Mouse (Mus musculus): ENCODE data around the gene Apoa1.

Apoa1 gene

GRCm38 (mm10) chr9:46228491-46228890, at the start of gene Apoa1:
Apoa1 (plus strand) TSS chr9:46228580.
- no peak for DNase-seq (ENCODE audit: low spot score in 2 of 2)

GRCm38 (mm10) chr9:46178595-46178994, 49.8 kb upstream of the Apoa1 start:
- DNase-seq (ENCODE audit: low spot score in 2 of 2): no peak

- DNase-seq (ENCODE audit: low spot score in 2 of 2): no peak
Observed at GRCm38 (mm10) chr9:46181297-46181696, 47.1 kb upstream of the Apoa1 start.

GRCm38 (mm10) chr9:46184542-46184941, 43.8 kb upstream of the Apoa1 start:
- no peak for DNase-seq (ENCODE audit: low spot score in 2 of 2)

GRCm38 (mm10) chr9:46185191-46185590, 43.2 kb upstream of the Apoa1 start:
- DNase-seq (ENCODE audit: low spot score in 2 of 2): peak in 1 of 2 experiments; percentile 65

GRCm38 (mm10) chr9:46186387-46186786, 42.0 kb upstream of the Apoa1 start:
- no peak for DNase-seq (ENCODE audit: low spot score in 2 of 2)

DNA sequence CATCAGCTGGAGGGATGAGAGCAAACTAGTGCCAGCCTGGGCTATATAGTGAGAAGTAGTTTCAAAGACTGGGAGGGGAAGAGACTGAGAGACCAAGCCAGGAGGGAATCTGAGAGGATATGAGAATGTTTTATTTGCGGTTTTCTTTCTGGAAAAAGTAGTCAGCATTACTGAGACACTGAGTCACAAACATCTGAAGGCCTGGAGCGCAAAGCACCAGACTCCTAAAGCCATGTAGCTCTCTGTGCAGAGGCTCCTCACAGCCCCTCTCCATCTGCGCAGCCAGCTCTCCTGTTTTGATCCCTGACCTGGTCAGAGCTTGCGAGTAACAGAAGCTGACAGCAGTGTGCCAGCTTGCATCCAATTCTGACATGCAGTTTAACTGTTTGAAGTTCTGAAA, 40.0 kb upstream of the Apoa1 start:
- DNase-seq (ENCODE audit: low spot score in 2 of 2): no peak

DNA sequence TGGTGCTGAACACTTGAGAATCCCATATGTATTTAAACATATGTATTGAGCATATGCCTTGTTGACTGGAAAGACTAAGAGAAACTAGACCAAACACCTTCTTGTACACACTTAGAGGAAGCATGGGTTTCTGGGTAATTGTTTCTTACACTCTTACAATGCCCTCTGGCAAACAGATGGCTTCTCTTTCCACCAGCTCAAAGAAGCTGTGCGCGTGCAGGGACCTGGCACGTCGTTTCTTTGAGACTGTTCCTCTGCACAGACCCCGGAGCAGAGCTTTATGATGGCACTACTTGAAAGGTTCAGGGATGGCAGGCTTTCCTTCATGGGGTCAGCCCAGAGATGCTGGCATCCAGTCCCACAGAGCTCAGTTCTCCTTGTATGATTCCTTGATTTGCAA, 39.4 kb upstream of the Apoa1 start:
- DNase-seq (ENCODE audit: low spot score in 2 of 2): no peak

DNA sequence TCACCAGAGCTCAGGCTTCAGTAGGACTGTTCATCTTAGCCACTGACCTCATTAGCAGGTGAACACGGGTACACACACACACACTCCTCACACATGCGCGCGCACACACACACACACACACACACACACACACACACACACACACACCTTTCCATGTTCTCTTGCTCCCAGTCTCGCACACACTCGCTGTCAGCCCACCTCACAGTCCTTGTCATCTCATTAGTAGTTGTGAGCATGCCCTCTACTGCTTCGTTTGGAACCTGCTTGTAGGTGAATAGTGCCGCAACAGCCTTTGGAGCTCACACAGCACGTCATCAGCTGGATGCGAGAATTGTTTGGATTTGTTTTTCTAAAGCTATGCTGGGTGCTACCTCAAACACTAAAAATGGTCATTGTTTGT, 39.0 kb upstream of the Apoa1 start:
- DNase-seq (ENCODE audit: low spot score in 2 of 2): no peak

DNA sequence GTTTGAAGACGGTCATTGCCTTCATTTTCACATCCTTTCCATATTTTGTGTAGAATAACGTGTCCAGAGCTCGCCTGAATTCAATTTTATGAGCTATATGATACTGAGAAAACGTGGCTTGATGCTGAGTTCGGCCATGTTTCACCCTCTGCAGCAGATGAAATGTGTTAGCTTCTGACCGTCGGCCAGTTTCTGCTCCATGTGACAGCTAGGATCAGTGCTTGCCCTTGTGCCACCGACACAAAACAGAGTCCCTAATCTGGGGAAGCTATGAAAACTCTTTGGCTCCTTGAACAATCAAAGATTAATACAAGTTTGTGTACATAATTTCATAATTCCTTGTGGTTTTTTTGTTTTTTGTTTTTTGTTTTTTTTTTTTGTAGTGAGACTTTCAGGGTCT, 37.1 kb upstream of the Apoa1 start:
- DNase-seq (ENCODE audit: low spot score in 2 of 2): no peak

GRCm38 (mm10) chr9:46191644-46192043, 36.7 kb upstream of the Apoa1 start:
- DNase-seq (ENCODE audit: low spot score in 2 of 2): peak in 1 of 2 experiments; percentile 42

DNA sequence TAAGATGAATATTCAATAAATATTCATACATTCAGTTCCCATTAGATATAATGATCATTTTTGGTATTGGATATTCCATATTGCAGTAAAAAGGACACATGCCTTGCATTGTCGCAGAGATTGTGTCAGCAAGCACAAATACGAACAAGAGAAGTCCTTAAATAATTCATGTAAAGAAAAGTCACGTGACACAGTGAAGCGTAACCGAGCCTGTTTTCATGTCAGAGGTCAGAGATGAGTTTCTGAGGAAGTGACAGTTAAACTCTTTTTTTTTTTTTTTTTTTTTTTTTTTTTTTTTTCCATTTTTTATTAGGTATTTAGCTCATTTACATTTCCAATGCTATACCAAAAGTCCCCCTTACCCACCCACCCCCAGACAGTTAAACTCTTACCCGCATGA, 35.7 kb upstream of the Apoa1 start:
- DNase-seq (ENCODE audit: low spot score in 2 of 2): no peak

DNA sequence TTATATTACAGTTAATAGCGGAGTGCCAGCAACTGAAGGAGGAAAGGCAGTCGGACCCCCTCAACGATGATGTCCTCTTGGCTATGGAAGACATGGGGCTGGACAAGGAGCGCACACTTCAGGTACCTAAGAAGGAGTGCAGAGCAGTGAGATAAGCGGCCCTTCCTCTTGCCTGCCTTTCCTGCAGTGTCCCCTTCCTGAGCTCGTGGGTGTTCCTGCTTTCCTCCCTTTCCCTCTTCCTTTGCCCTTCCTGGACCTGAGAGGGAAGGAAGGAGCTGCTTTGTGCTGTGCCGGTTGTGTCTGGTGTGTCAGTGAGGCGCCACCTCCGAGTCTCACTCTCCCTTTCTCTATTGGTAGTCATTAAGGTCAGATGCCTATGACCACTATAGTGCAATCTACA, 33.6 kb upstream of the Apoa1 start:
- no peak for DNase-seq (ENCODE audit: low spot score in 2 of 2)

GRCm38 (mm10) chr9:46196699-46197169, 31.6 kb upstream of the Apoa1 start:
- DNase-seq (ENCODE audit: low spot score in 2 of 2): no peak

DNA sequence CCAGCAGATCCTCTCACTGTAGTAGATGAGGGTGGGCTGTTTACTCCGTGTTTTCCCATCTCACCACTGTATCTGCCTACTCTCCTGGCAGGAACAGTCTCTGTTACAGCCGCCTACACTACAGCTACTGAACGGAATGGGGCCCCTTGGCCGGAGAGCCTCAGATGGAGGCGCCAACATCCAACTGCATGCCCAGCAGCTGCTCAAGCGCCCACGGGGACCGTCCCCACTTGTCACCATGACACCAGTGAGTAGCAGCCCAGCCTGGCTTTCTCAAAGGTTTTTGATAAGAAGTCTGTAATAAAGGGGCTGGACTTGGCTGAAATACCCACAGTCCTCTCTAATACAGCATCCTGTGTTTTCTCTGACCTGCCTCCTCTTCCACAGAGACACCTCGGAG, 29.9 kb upstream of the Apoa1 start:
- no peak for DNase-seq (ENCODE audit: low spot score in 2 of 2)

GRCm38 (mm10) chr9:46198936-46199335, 29.4 kb upstream of the Apoa1 start:
- no peak for DNase-seq (ENCODE audit: low spot score in 2 of 2)

DNA sequence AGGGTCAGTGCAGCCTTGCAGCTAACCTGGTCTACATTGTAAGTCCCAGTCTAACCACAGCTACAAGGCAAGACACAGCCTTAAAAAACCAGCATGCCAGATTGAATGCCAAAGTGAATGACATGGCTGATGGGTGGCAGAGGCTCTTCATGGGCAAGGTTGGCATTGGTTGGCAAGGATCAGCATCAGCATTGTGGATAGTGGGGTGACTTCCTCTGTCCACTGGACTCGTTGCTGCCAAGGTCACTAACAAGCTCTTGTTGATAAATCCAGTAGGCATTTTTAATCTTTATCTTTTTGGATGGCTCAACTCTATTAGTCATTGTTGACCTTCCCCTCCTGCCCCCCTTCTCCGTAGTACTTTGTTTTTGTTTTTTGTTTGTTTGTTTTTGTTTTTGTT, 28.8 kb upstream of the Apoa1 start:
- no peak for DNase-seq (ENCODE audit: low spot score in 2 of 2)

DNA sequence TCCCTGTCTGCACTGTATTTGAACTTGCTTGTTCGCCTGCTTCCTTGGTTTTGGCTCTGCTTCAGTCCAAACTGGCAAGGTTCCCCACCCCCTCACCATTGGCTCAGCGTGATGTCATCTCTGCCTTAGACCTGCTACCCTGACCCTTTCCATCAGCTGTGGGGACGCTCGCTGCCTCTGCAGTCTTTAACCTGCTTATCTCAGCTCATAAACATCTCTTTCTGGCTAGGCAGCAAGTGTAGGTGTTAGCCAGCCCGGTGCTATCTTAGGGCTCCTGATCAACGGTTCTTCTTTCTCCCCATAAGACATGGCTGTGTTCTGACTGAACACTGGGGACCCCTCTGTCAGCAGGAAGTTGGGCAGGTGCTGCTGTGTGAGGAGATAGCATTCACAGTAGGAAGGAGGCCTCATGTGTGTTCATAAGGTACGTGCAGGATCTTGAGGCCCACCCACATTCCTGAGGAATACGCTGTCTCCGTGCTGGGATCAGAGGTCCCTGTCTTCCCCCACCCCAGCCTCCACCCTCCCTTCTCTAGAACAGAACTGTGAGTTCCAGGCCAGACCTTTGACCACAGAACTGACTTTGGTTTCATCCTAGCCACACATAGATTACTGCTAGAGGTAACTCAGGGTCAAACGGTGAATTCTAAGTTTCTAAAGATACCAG, 21.4 kb upstream of the Apoa1 start:
- DNase-seq (ENCODE audit: low spot score in 2 of 2): no peak

DNA sequence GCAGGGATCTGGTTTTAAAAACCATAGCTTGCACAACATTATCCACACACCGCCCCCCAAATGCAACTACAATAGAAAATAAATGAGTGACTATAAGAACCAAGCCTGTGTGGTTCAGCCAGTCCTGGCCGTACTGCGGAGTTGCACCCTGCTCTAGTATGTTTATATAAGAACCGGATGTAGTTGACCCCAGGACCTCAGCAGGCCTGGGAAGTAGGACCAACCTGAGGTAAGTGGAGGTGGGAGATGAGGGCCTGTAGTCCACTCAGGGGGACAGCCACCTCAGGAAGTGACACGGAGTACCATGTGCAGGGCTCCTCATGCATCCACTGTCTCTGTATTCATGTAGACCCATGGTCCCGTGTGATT, 20.9 kb upstream of the Apoa1 start:
- no peak for DNase-seq (ENCODE audit: low spot score in 2 of 2)

GRCm38 (mm10) chr9:46208401-46208974, 19.9 kb upstream of the Apoa1 start:
- DNase-seq (ENCODE audit: low spot score in 2 of 2): no peak

DNA sequence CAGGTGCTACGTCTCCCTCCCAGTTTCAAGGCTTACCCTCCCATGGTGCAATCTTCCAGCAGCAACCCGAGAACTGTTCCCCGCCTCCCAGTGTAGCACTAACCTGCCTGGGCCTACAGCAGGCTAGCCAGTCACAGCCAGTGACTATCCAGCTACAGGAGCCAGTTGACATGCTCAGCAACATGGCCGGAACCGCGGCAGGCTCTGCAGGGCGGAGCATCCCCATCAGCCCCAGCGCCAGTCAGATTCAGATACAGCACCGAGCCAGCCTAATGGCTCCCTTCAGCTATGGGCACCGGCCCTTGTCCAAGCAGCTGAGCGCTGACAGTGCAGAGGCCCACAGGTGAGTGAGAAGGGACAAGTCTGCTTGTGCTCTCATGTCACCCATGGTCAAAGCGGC, 17.9 kb upstream of the Apoa1 start:
- DNase-seq (ENCODE audit: low spot score in 2 of 2): no peak

DNA sequence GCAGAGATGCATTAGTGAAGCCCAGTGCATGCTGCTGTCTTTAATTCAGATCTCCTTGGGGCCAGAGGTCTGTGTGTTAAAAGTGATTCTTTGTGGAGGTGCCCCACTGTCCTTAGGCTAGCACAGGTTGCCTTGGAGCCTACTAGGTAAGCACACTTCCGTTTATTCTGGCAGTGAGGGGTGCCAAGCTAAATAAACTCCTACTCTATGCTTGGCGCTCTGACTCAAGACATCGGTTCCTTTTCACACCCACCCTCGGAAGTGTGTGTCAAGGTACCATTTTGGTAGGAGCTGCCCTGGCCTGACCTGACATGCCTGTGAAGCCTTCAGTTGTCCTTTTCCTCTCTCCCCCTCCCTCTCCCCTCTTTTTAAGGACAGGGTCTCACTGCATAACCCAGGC, 14.1 kb upstream of the Apoa1 start:
- DNase-seq (ENCODE audit: low spot score in 2 of 2): no peak

DNA sequence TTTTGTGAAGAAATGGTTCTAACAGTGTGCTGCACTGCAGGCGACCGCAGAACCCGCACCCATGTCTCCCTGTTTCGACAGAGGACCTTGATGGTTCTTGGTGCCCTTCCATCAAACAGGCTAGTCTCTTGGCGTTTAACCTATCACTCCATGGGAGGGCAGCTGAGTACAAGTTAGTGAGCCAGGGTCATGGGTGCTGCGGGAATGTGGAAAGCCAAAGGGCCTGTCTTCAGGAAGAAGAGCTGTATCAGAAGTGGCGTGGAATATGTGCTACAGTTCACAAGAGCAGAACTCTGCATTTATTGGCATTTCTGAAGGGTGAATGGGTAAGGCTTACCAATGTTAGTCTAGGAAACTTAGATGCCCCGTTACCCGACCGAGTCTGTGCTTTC, 13.4 kb upstream of the Apoa1 start:
- DNase-seq (ENCODE audit: low spot score in 2 of 2): no peak
